Comparison of ENCODE assay signal across 12 mouse cellular contexts in the genomic region with DNA sequence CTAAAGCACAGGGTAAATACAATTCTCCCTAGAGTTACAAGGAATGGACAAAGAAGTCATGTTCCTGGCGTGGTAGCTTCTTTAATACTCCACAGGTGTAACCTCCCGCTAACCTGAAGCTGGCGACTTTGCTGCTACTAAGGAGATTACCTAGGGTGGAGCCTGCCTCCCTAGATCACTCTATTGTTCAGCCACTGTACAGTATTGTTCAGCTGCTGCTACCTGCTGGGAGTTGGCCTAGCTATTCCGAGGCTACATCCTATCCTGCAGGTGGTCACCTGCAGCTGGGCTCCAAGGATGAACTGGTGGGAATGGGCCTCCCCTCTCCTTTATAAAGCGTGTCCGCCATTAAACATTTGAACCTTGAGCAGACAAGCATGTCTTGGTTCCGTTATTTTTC.
"Had no signal": no experiment of that assay in that cellular context is flagged by ENCODE, and none has a peak within 500 bp of the region (broad histone marks: within the 10 kb centered on the region; RNA-seq: fewer than 3 reads in every experiment).

No protein-coding gene starts in this region.

- DNase-seq: liver, postnatal 0 days; lung, adult 2 months; lung, postnatal 4 days; midbrain, embryonic 14.5 days; retina, postnatal 1 day; right cerebral cortex, adult 18-20 months; right cerebral cortex, postnatal 25 days; right cerebral cortex, postnatal 4 days; spleen, adult 18-20 months; thymus, adult 2 months; thymus, postnatal 25 days; thymus, postnatal 4 days had no signal
